Mouse (Mus musculus): ENCODE results near the gene Atg3. TPM values are rescaled to one million over a fixed set of nuclear protein-coding genes. Genes with fewer than 3 reads are reported as not detected.

Gene Atg3
- polyA plus RNA-seq, 1 experiment from 2014 or later, result 38.4 TPM

- 74% methylated on average over 3 of the region's 3 CpGs for whole genome bisulfite sequencing
- ATAC-seq (ENCODE audit: insufficient read depth) (no peak), DNase-seq (no peak)
- no peak overlapping the region for H3K27ac ChIP-seq (ENCODE audit: low read depth)
- H3K36me3 ChIP-seq (ENCODE audit: insufficient read depth), result peaks cover 26% of the 10 kb centered on the region
- H3K9ac ChIP-seq, result no peak overlapping the region
- no peak overlapping the region for H3K4me3 ChIP-seq (ENCODE audit: low read depth, low read length)
- H3K9me3 ChIP-seq (ENCODE audit: low read depth, low read length), result no peaks in the 10 kb centered on the region
- H3K4me1 ChIP-seq (ENCODE audit: insufficient read depth), result 0 out of 2 replicates have a peak, but pooled peaks cover 3% of the 10 kb centered on the region
- H3K27me3 ChIP-seq (ENCODE audit: insufficient read depth, low read length), result no peaks in the 10 kb centered on the region
- TF ChIP-seq CTCF (IDR thresholded peaks at IDR 0.05; ENCODE audit: low read depth), result no peak
- H3K4me2 ChIP-seq, result no peak overlapping the region
Observed at GRCm38 (mm10) chr16:45154741-45155250, 3.8 kb upstream of the Atg3 start.

DNA sequence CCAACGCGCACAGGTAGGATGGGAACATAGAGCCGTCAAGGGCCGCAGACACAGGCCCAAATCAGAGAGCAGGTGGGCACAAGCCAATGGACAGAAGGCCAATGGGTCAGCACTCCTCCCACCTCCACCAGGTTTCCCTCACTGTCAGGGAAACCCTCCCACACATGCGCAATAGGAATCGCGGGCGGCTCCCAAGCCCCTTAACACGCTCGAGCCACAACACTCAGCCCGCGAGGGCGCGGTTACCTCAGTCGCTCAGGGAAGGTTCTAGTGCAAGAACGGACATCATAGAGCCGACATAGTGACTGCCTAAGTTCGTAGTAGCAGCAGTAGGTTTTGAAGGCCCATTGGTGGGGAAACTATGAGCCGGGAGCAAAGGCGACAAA, 456 bp upstream of the Atg3 start:
- H3K9me3 ChIP-seq (ENCODE audit: low read depth, low read length), result no peaks in the 10 kb centered on the region
- 0 out of 2 replicates have a peak, but pooled peaks cover 3% of the 10 kb centered on the region for H3K4me1 ChIP-seq (ENCODE audit: insufficient read depth)
- H3K4me3 ChIP-seq (ENCODE audit: low read depth, low read length), result peak overlapping the region; percentile 81
- peak overlapping the region; percentile 71 for H3K9ac ChIP-seq
- TF ChIP-seq CTCF (IDR thresholded peaks at IDR 0.05; ENCODE audit: low read depth), result no peak
- ATAC-seq (ENCODE audit: insufficient read depth) (peak; percentile 77), DNase-seq (peak; percentile 83)
- H3K36me3 ChIP-seq (ENCODE audit: insufficient read depth), result 0 out of 2 replicates have a peak, but pooled peaks cover 12% of the 10 kb centered on the region
- 1% methylated on average over 20 of the region's 20 CpGs for WGBS
- peak overlapping the region; percentile 88 for H3K4me2 ChIP-seq
- no peaks in the 10 kb centered on the region for H3K27me3 ChIP-seq (ENCODE audit: insufficient read depth, low read length)
- H3K27ac ChIP-seq (ENCODE audit: low read depth), result peak overlapping the region; percentile 89

GRCm38 (mm10) chr16:45159389-45159716, 768 bp downstream of the Atg3 start:
- DNase-seq (no peak), ATAC-seq (ENCODE audit: insufficient read depth) (no peak)
- Histone ChIP-seq H3K36me3 (ENCODE audit: insufficient read depth) (0 out of 2 replicates have a peak, but pooled peaks cover 12% of the 10 kb centered on the region), H3K27ac (ENCODE audit: low read depth) (peak overlapping the region; percentile 89), H3K27me3 (ENCODE audit: insufficient read depth, low read length) (no peaks in the 10 kb centered on the region), H3K4me3 (ENCODE audit: low read depth, low read length) (peak overlapping the region; percentile 81), H3K4me1 (ENCODE audit: insufficient read depth) (0 out of 2 replicates have a peak, but pooled peaks cover 3% of the 10 kb centered on the region), H3K9ac (peak overlapping the region; percentile 87), H3K9me3 (ENCODE audit: low read depth, low read length) (no peaks in the 10 kb centered on the region), H3K4me2 (peak overlapping the region; percentile 88)
- no peak for TF ChIP-seq CTCF (IDR thresholded peaks at IDR 0.05; ENCODE audit: low read depth)
- WGBS, result 1% methylated on average over 11 of the region's 11 CpGs

- Histone ChIP-seq H3K4me1 (ENCODE audit: insufficient read depth) (no peaks in the 10 kb centered on the region), H3K9me3 (ENCODE audit: low read depth, low read length) (no peaks in the 10 kb centered on the region), H3K27ac (ENCODE audit: low read depth) (no peak overlapping the region), H3K4me2 (no peak overlapping the region), H3K9ac (no peak overlapping the region), H3K4me3 (ENCODE audit: low read depth, low read length) (no peak overlapping the region), H3K27me3 (ENCODE audit: insufficient read depth, low read length) (no peaks in the 10 kb centered on the region), H3K36me3 (ENCODE audit: insufficient read depth) (peaks cover 19% of the 10 kb centered on the region)
- ATAC-seq (ENCODE audit: insufficient read depth) (no peak), DNase-seq (no peak)
- no peak for TF ChIP-seq CTCF (IDR thresholded peaks at IDR 0.05; ENCODE audit: low read depth)
- WGBS, result 81% methylated on average over 2 of the region's 2 CpGs
Observed at GRCm38 (mm10) chr16:45178552-45178951, 20.0 kb downstream of the Atg3 start.

GRCm38 (mm10) chr16:45181824-45182223, 23.2 kb downstream of the Atg3 start:
- H3K27me3 ChIP-seq (ENCODE audit: insufficient read depth, low read length), result no peaks in the 10 kb centered on the region
- ATAC-seq (ENCODE audit: insufficient read depth), result no peak

GRCm38 (mm10) chr16:45192613-45193012, 34.0 kb downstream of the Atg3 start:
- peak; percentile 91 for TF ChIP-seq CTCF (IDR thresholded peaks at IDR 0.05; ENCODE audit: low read depth)
- H3K36me3 ChIP-seq (ENCODE audit: insufficient read depth), result peaks cover 6% of the 10 kb centered on the region; the same call in 1 of the 2 replicates
- DNase-seq (peak; percentile 91), ATAC-seq (ENCODE audit: insufficient read depth) (peak; percentile 82)
- H3K9me3 ChIP-seq (ENCODE audit: low read depth, low read length), result no peaks in the 10 kb centered on the region
- 5% methylated on average over 1 of the region's 1 CpGs for WGBS
- no peak overlapping the region for H3K4me3 ChIP-seq (ENCODE audit: low read depth, low read length)
- H3K9ac ChIP-seq, result no peak overlapping the region
- H3K4me2 ChIP-seq, result no peak overlapping the region
- no peaks in the 10 kb centered on the region for H3K27me3 ChIP-seq (ENCODE audit: insufficient read depth, low read length)
- no peaks in the 10 kb centered on the region for H3K4me1 ChIP-seq (ENCODE audit: insufficient read depth)
- no peak overlapping the region for H3K27ac ChIP-seq (ENCODE audit: low read depth)

More at GRCm38 (mm10) chr16:45181824-45182223, 23.2 kb downstream of the Atg3 start:
- no peaks in the 10 kb centered on the region for H3K9me3 ChIP-seq (ENCODE audit: low read depth, low read length)
- H3K27ac ChIP-seq (ENCODE audit: low read depth), result no peak overlapping the region
- no peak overlapping the region for H3K4me3 ChIP-seq (ENCODE audit: low read depth, low read length)
- H3K4me1 ChIP-seq (ENCODE audit: insufficient read depth), result no peaks in the 10 kb centered on the region
- no peak overlapping the region for H3K4me2 ChIP-seq
- TF ChIP-seq CTCF (IDR thresholded peaks at IDR 0.05; ENCODE audit: low read depth), result no peak
- WGBS, result 84% methylated on average over 5 of the region's 5 CpGs
- no peak for DNase-seq
- H3K9ac ChIP-seq, result no peak overlapping the region
- peaks cover 25% of the 10 kb centered on the region for H3K36me3 ChIP-seq (ENCODE audit: insufficient read depth)

GRCm38 (mm10) chr16:45196816-45197215, 38.2 kb downstream of the Atg3 start:
- no peaks in the 10 kb centered on the region for H3K4me1 ChIP-seq (ENCODE audit: insufficient read depth)
- peak; percentile 90 for TF ChIP-seq CTCF (IDR thresholded peaks at IDR 0.05; ENCODE audit: low read depth)
- H3K27me3 ChIP-seq (ENCODE audit: insufficient read depth, low read length), result no peaks in the 10 kb centered on the region
- no peak overlapping the region for H3K4me3 ChIP-seq (ENCODE audit: low read depth, low read length)
- ATAC-seq (ENCODE audit: insufficient read depth), result peak; percentile 69
- no peak overlapping the region for H3K9ac ChIP-seq
- H3K9me3 ChIP-seq (ENCODE audit: low read depth, low read length), result no peaks in the 10 kb centered on the region
- no peak overlapping the region for H3K27ac ChIP-seq (ENCODE audit: low read depth)
- DNase-seq, result peak; percentile 97
- 31% methylated on average over 6 of the region's 6 CpGs for WGBS
- H3K4me2 ChIP-seq, result no peak overlapping the region
- no peaks in the 10 kb centered on the region for H3K36me3 ChIP-seq (ENCODE audit: insufficient read depth)
